Mouse (Mus musculus) heart, postnatal 0 days (tissue): Measurements from ENCODE around the gene Mrs2.

Source experiments
- CTCF ChIP-seq: IDR thresholded peaks from 2 replicates; pipeline ENCODE4 v1.5.1; 2016; ENCODE audit warnings: antibody characterized with exemption, control low read depth, low read depth
- EP300 ChIP-seq: IDR thresholded peaks from 2 replicates; pipeline ENCODE4 v1.6.1; 2016; ENCODE audit warnings: antibody characterized with exemption, low read depth

- TF ChIP-seq CTCF (no peak), EP300 (no peak)
Observed at GRCm38 (mm10) chr13:25027114-25027425, 6.9 kb upstream of the Mrs2 start.
